Mouse (Mus musculus) cerebellum, postnatal 10 days (tissue): ENCODE data around the gene Gli2.

Experiments
- DNase-seq, 2 experiments: peaks; one replicate each; pipeline ENCODE4 v3.0.0; 2021; ENCODE audit warnings: mixed read lengths in 2 of 2

Gene Gli2

GRCm38 (mm10) chr1:119051192-119051937 is 2.1 kb downstream of the Gli2 start:
- peak in 1 of 2 experiments; percentile 36 for DNase-seq

DNA sequence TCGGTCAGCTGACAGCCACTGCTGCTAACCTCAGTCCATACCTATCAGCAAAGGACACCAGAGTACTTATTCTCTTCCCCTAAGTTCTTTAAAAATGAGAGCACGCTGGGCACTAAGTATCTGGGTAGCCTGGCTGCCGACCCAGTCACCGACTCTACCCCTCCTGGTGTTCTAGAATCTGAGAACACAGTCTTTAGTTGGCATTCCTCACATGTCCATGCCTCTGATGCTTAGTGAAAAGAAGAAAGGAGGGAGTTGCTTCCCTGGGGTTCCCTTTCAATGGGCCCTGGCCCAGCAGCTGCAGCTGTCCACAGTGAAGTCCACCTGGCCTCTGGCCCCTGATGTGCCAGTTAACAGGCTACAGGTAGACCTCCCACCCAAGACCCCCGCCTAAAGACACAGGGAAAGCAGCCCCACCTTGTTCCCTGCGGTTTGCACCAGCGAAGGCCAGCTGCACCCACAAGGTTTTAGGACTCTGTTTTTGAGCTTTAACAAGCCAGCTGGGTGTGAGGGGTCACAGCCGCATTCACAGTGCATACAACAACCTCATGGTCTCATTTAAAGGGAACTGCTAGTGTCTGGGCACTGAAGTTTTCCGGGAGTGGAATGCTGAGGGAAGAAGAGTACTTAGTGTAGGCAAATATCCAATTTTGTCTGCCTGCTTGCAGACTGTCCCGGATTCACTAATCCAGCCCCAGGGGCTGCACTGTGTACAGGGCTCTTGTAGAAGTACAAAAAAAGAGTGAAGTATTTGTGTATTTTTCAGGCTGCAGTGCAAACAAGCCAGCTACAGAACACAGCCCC is 3.4 kb downstream of the Gli2 start:
- peak; percentile 20 to 46 for DNase-seq

DNA sequence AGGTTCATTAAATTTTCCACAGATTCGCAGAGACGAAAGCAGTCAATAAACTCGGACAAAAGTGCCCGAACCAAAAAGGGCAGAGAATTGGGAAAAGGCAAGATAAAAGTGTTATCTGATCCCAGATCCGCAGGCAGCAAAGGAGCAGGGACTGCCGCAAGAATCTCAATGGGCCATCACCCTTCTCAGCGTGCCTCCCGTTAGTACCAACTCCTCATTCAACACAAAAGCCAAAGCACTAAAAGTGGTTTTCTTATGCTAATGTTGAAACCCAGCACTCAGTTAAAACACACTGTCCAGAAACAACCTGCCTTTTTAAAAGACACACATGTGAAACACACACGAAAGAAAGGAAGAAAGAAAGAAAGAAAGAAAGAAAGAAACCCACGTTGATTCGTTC is 4.4 kb downstream of the Gli2 start:
- no peak for DNase-seq

- DNase-seq, result peak in 1 of 2 experiments; percentile 42
These were observed 4.9 kb downstream of the Gli2 start for GRCm38 (mm10) chr1:119048547-119048946.

DNA sequence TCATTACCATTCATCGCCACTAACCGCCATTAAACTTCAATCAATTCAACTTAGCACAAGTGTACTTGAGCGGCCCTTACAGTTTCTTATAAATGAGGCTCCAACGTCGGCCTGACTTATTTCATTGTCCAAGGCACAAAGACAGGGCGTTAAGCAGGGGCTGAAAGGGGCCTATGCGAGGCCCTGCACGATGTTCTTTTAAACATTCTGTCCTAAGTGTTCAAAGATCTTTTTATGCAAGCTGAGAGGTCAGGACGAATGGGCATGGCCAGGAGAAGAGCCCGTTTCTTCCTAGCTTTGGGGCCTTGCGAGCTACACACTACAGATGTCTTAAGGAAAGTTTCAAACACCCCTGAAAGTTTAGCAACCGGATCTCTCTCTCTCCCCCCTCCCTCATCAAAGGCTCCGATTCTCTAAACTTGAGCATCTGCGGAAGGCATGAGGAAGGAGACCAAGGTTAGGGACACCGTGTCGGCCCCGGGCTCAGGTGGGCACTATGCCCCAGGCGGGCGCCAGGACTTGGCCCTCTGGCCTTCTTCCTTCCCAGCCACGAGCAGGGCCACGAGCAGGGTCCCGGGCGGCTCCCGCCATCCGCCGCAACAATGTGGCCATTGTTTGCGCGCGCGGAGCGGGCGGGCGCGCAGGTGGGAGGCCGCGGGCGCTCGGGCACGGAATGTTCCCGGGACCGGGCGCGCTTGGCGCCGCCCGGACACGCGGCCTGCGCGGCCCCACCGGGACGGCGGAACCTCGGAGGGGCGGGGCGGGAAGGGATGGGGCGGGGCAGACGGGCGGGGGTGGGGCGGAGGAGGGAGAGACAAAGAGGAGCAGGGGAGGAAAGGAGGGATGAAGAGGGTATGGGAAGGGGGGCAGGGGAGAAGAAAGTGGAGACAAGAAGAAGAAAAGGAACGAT is 5.7 kb downstream of the Gli2 start:
- DNase-seq, result peak; percentile 61 to 69

- no peak for DNase-seq
These were observed 15.0 kb downstream of the Gli2 start for GRCm38 (mm10) chr1:119038436-119038835.

GRCm38 (mm10) chr1:119035931-119036330 is 17.5 kb downstream of the Gli2 start:
- DNase-seq, result no peak

DNA sequence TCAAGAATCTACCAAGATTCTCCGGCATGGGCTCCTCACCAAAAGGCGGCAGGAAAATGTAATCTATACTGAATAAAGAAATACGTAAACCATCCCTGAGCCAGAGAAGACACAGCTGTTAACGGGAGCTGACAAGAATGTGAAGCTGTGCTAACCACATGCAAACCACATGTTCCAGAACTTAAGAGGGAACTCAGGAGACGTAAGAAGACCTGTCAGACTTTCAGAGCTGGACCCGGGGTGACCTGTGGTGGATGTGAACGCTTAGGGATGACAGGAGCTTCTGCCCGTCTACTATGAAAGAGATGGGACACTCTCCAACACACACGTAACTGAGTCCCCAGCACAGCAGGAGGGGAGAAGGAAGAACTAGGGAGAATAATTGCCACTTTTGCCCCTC is 18.1 kb downstream of the Gli2 start:
- no peak for DNase-seq

GRCm38 (mm10) chr1:119034163-119034705 is 19.2 kb downstream of the Gli2 start:
- no peak for DNase-seq

- DNase-seq, result peak; percentile 56 to 72
These were observed 19.8 kb downstream of the Gli2 start for GRCm38 (mm10) chr1:119033450-119034162.

DNA sequence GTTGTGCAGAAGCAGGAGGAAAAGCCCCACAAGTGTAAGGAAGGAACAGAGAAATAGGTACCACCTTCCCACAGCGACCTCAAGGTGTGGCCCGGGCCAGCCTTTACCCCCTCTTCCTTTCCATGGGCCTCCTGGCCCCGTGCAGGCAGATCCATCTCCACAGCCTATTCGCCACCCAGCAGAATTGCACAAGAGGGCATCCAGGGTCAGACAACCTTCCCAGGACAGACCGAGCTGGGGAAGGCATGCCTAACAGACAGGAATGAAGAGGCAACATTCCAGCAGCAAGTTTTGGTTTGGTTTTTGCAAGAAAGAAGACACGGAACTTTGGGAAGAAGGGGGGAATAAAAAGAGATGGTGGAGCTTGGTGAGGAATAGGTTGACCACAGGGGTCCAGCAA is 22.2 kb downstream of the Gli2 start:
- DNase-seq, result no peak

DNA sequence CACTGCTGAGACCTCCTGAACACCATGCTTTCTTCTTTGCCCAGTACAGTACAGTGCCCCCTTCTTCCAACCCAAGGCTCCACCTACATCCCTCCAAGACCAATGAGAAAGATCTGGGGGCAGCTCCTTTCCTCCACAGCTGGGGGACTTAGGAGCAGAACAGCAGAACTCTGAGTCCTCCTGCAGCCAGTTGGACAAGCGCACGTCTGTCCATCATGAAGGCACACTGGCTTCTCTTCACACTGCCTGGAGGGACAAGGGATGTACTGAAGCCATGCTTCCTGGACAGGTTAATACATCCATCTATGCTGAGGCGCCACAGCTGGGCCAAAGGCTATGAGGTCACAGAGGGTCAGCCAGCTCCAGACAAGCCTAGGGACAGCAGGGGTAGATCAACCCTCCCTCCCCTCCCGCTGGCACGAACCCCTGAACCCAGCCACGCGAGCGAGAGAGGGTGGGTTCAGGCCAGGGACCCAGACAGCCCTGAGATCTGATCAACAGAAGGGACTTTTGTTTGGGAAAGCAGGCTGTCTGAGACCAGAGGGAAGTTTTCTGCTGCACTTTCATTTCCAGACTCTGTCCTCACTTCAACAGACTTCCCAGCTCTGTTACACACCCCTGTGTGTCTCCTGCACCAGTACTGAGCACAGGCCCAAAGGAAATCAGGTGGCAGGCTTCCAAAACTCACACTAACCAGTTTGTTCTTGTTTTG is 27.6 kb downstream of the Gli2 start:
- peak in 1 of 2 experiments; percentile 36 for DNase-seq

GRCm38 (mm10) chr1:119022311-119022710 is 31.1 kb downstream of the Gli2 start:
- no peak for DNase-seq

DNA sequence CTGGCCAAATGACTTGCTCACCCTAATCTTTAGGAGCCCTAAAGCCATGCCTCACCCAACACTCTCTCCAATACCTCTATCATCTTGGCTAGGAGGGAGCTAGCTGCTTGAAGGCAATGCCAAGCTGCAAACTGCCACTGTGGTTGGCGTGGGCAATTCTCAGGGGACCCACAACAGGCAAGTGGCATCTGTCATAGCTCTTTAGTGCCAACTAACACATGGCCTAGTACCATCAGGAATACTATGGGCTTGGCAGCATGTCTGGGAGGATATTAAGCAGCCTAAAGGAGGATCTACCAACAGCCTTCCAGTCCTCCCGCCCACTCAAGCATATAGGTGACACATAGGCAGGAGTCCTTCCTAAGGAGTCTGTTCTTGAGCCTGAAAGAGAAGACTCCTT is 33.3 kb downstream of the Gli2 start:
- DNase-seq, result peak; percentile 87 to 91

GRCm38 (mm10) chr1:119019056-119019455 is 34.4 kb downstream of the Gli2 start:
- DNase-seq, result no peak

GRCm38 (mm10) chr1:119016866-119017265 is 36.6 kb downstream of the Gli2 start:
- no peak for DNase-seq

DNA sequence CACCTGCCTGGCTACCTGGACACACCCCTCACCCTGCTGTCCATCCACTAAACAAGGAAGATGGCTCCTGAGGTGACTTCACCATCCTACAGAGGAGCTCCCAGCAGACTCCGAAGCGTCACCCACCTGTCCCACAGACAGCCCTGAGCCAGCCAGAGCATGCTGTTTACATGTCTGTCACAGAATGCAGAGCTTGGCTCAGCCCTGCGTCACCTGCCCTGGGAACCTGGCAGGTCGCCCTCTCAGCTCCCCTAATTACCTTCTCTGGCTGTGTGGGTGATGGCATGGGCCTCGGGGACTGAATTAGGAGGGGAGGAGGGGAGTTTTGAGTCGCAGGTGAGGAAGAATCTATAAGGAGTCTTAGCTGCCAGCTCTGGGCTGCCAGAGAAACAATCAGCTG is 38.3 kb downstream of the Gli2 start:
- peak; percentile 90 to 92 for DNase-seq

DNA sequence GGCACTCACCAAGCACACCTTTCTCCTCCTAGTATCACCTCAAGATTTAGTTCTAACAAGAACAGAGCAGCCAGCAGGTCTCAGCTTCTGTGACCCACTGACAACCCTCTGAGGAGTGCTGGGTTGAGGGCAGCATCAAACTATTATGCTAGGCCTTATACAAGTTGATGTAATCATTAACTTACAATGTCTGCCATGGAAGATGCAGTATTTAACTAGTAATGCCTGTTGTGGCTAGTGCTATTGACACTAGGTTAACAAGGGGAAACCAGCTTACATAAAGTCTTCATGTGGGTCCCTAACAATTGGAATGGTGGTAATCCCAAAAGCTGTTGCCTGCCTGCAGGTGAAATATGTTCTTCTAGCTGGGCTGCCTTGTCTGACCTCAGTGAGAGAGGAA is 44.5 kb downstream of the Gli2 start:
- no peak for DNase-seq

- no peak for DNase-seq
These were observed 49.5 kb downstream of the Gli2 start for GRCm38 (mm10) chr1:119003852-119004398.

- peak; percentile 86 to 95 for DNase-seq
These were observed 51.9 kb downstream of the Gli2 start for GRCm38 (mm10) chr1:119001454-119002034.
